Mouse (Mus musculus): ENCODE results near the gene Klrb1c. TPM values are rescaled to one million over a fixed set of nuclear protein-coding genes. Genes with fewer than 3 reads are reported as not detected.
"Not testable (repeated sequence)": the region's sequence is repeated elsewhere in the genome, so short reads cannot be mapped to it uniquely, and the experiment has no call there.

Klrb1c gene
- polyA plus RNA-seq, 1 experiment from 2014 or later: 0.41 TPM

GRCm38 (mm10) chr6:128759221-128759950 lies 29.6 kb downstream of the Klrb1c start:
- WGBS: 84% methylated on average over 5 of the region's 5 CpGs
- no peaks in the 10 kb centered on the region for H3K36me3 ChIP-seq (ENCODE audit: insufficient read depth, low read length)
- H3K9me3 ChIP-seq (ENCODE audit: low read length): no peaks in the 10 kb centered on the region
- no peak for DNase-seq (ENCODE audit: low spot score)
- no peak overlapping the region for H3K9ac ChIP-seq (replicated peaks; ENCODE audit: low read depth)
- H3K4me3 ChIP-seq (ENCODE audit: low read depth, low read length): no peak overlapping the region
- ATAC-seq: no peak
- no peak for TF ChIP-seq CTCF (IDR thresholded peaks at IDR 0.05)
- TF ChIP-seq EP300 (IDR thresholded peaks at IDR 0.05): no peak
- H3K4me2 ChIP-seq (replicated peaks; ENCODE audit: low read depth, low read length): no peak overlapping the region
- H3K4me1 ChIP-seq (ENCODE audit: insufficient read depth, low read depth, low read length): 0 out of 2 replicates have a peak, but pooled peaks cover 3% of the 10 kb centered on the region
- no peaks in the 10 kb centered on the region for H3K27me3 ChIP-seq (replicated peaks; ENCODE audit: insufficient read depth, low read length)
- no peak overlapping the region for H3K27ac ChIP-seq (ENCODE audit: low read length)

- H3K9ac ChIP-seq (replicated peaks; ENCODE audit: low read depth); H3K4me1 ChIP-seq (ENCODE audit: insufficient read depth, low read depth, low read length); H3K9me3 ChIP-seq (ENCODE audit: low read length); H3K4me3 ChIP-seq (ENCODE audit: low read depth, low read length); H3K27ac ChIP-seq (ENCODE audit: low read length); H3K27me3 ChIP-seq (replicated peaks; ENCODE audit: insufficient read depth, low read length); H3K4me2 ChIP-seq (replicated peaks; ENCODE audit: low read depth, low read length); ATAC-seq; DNase-seq (ENCODE audit: low spot score); H3K36me3 ChIP-seq (ENCODE audit: insufficient read depth, low read length): not testable (repeated sequence)
- WGBS: 26% methylated on average over 4 of the region's 4 CpGs
These were observed 33.6 kb downstream of the Klrb1c start for GRCm38 (mm10) chr6:128755402-128755763.

- ATAC-seq; H3K36me3 ChIP-seq (ENCODE audit: insufficient read depth, low read length); H3K27me3 ChIP-seq (replicated peaks; ENCODE audit: insufficient read depth, low read length); H3K9ac ChIP-seq (replicated peaks; ENCODE audit: low read depth); H3K27ac ChIP-seq (ENCODE audit: low read length); DNase-seq (ENCODE audit: low spot score); H3K4me2 ChIP-seq (replicated peaks; ENCODE audit: low read depth, low read length); H3K4me3 ChIP-seq (ENCODE audit: low read depth, low read length); H3K4me1 ChIP-seq (ENCODE audit: insufficient read depth, low read depth, low read length); H3K9me3 ChIP-seq (ENCODE audit: low read length): not testable (repeated sequence)
- 62% methylated on average over 12 of the region's 12 CpGs for WGBS
These were observed 34.1 kb downstream of the Klrb1c start for GRCm38 (mm10) chr6:128754748-128755401.

- H3K9ac ChIP-seq (replicated peaks; ENCODE audit: low read depth); H3K27me3 ChIP-seq (replicated peaks; ENCODE audit: insufficient read depth, low read length); H3K27ac ChIP-seq (ENCODE audit: low read length); H3K36me3 ChIP-seq (ENCODE audit: insufficient read depth, low read length); H3K4me1 ChIP-seq (ENCODE audit: insufficient read depth, low read depth, low read length); H3K9me3 ChIP-seq (ENCODE audit: low read length); H3K4me3 ChIP-seq (ENCODE audit: low read depth, low read length): not testable (repeated sequence)
- DNase-seq (ENCODE audit: low spot score): peak; percentile 39
- 23% methylated on average over 10 of the region's 10 CpGs for WGBS
- 0 out of 2 replicates have a peak overlapping the region, but pooled peaks have one; percentile 17 for H3K4me2 ChIP-seq (replicated peaks; ENCODE audit: low read depth, low read length)
- peak; percentile 86 for ATAC-seq
These were observed 34.8 kb downstream of the Klrb1c start for GRCm38 (mm10) chr6:128754265-128754664.

- not testable (repeated sequence) for H3K4me1 ChIP-seq (ENCODE audit: insufficient read depth, low read depth, low read length); H3K4me3 ChIP-seq (ENCODE audit: low read depth, low read length); H3K9me3 ChIP-seq (ENCODE audit: low read length); H3K27ac ChIP-seq (ENCODE audit: low read length); H3K36me3 ChIP-seq (ENCODE audit: insufficient read depth, low read length); H3K9ac ChIP-seq (replicated peaks; ENCODE audit: low read depth); H3K27me3 ChIP-seq (replicated peaks; ENCODE audit: insufficient read depth, low read length)
- TF ChIP-seq CTCF (IDR thresholded peaks at IDR 0.05): peak; percentile 78
- H3K4me2 ChIP-seq (replicated peaks; ENCODE audit: low read depth, low read length): 0 out of 2 replicates have a peak overlapping the region, but pooled peaks have one; percentile 17
- 39% methylated on average over 7 of the region's 8 CpGs for WGBS
- DNase-seq (ENCODE audit: low spot score): peak; percentile 63
- ATAC-seq: peak; percentile 93
These were observed 35.3 kb downstream of the Klrb1c start for GRCm38 (mm10) chr6:128753610-128754224.

- WGBS: 64% methylated on average over 6 of the region's 6 CpGs
- not testable (repeated sequence) for H3K4me1 ChIP-seq (ENCODE audit: insufficient read depth, low read depth, low read length)
These were observed 42.0 kb downstream of the Klrb1c start for GRCm38 (mm10) chr6:128747006-128747405.

More at GRCm38 (mm10) chr6:128747006-128747405, 42.0 kb downstream of the Klrb1c start:
- not testable (repeated sequence) for H3K4me3 ChIP-seq (ENCODE audit: low read depth, low read length); H3K9me3 ChIP-seq (ENCODE audit: low read length); H3K27me3 ChIP-seq (replicated peaks; ENCODE audit: insufficient read depth, low read length); H3K9ac ChIP-seq (replicated peaks; ENCODE audit: low read depth); H3K4me2 ChIP-seq (replicated peaks; ENCODE audit: low read depth, low read length); DNase-seq (ENCODE audit: low spot score); H3K27ac ChIP-seq (ENCODE audit: low read length); H3K36me3 ChIP-seq (ENCODE audit: insufficient read depth, low read length); ATAC-seq

All from lung, postnatal 0 days (tissue).